Mouse (Mus musculus): ENCODE data around the gene Nxf3. TPM values are rescaled to one million over a fixed set of nuclear protein-coding genes. Genes with fewer than 3 reads are reported as not detected.
"Not testable (repeated sequence)": the region's sequence is repeated elsewhere in the genome, so short reads cannot be mapped to it uniquely, and the experiment has no call there.

The Nxf3 gene
- polyA plus RNA-seq, 1 experiment, result 23.8 TPM

GRCm38 (mm10) chrX:136094421-136094820 lies 9.4 kb upstream of the Nxf3 start:
- TF ChIP-seq USF1 (IDR thresholded peaks at IDR 0.05; ENCODE audit: low read depth), result no peak
- no peak for TF ChIP-seq MYOD1 (IDR thresholded peaks at IDR 0.05; ENCODE audit: control insufficient read depth in 1 of 3, insufficient read length in 2 of 3, low read depth in 2 of 3)
- no peak for TF ChIP-seq MAX (IDR thresholded peaks at IDR 0.05; ENCODE audit: low read depth)
- no peak for TF ChIP-seq E2F4 (IDR thresholded peaks at IDR 0.05; ENCODE audit: insufficient read depth)
- no peak for TF ChIP-seq POLR2AphosphoS2 (IDR thresholded peaks at IDR 0.05; ENCODE audit: insufficient read length, low read depth)
- no peak for TF ChIP-seq POLR2A (IDR thresholded peaks at IDR 0.05; ENCODE audit: insufficient read length, low read depth)
- no peak for TF ChIP-seq TCF3 (IDR thresholded peaks at IDR 0.05; ENCODE audit: insufficient read length, low read depth)
- TF ChIP-seq CEBPB (IDR thresholded peaks at IDR 0.05; ENCODE audit: insufficient read depth, poor library complexity, severe bottlenecking), result no peak
- TF ChIP-seq SRF (IDR thresholded peaks at IDR 0.05; ENCODE audit: control insufficient read depth, insufficient read length, low read depth), result no peak
- no peak for TF ChIP-seq MYOG (IDR thresholded peaks at IDR 0.05; ENCODE audit: control insufficient read depth in 1 of 3, insufficient read depth in 1 of 3, insufficient read length in 2 of 3, low read depth in 2 of 3)
- TF ChIP-seq TCF12 (IDR thresholded peaks at IDR 0.05; ENCODE audit: insufficient read depth, poor library complexity, severe bottlenecking), result no peak
- TF ChIP-seq REST (IDR thresholded peaks at IDR 0.05; ENCODE audit: insufficient read depth, insufficient read length), result no peak
- Histone ChIP-seq H3K4me3 (no peak overlapping the region), H3K4me2 (ENCODE audit: low read depth) (no peak overlapping the region), H3K36me3 (ENCODE audit: control insufficient read depth, insufficient read depth) (no peaks in the 10 kb centered on the region), H3K27me3 (ENCODE audit: control insufficient read depth, insufficient read depth, insufficient read length) (no peaks in the 10 kb centered on the region), H3K79me2 (ENCODE audit: control insufficient read depth, insufficient read depth) (no peaks in the 10 kb centered on the region), H3ac (ENCODE audit: control insufficient read depth, insufficient read length) (no peak overlapping the region)

- H3K36me3 ChIP-seq (ENCODE audit: control insufficient read depth, insufficient read depth), result no peaks in the 10 kb centered on the region
- no peak overlapping the region for H3K4me3 ChIP-seq
- no peak overlapping the region for H3ac ChIP-seq (ENCODE audit: control insufficient read depth, insufficient read length)
- H3K79me2 ChIP-seq (ENCODE audit: control insufficient read depth, insufficient read depth), result no peaks in the 10 kb centered on the region
- no peak for TF ChIP-seq MYOD1 (IDR thresholded peaks at IDR 0.05; ENCODE audit: control insufficient read depth in 1 of 3, insufficient read length in 2 of 3, low read depth in 2 of 3)
- no peak for TF ChIP-seq POLR2AphosphoS2 (IDR thresholded peaks at IDR 0.05; ENCODE audit: insufficient read length, low read depth)
- no peak for TF ChIP-seq TCF3 (IDR thresholded peaks at IDR 0.05; ENCODE audit: insufficient read length, low read depth)
- H3K27me3 ChIP-seq (ENCODE audit: control insufficient read depth, insufficient read depth, insufficient read length), result no peaks in the 10 kb centered on the region
- no peak overlapping the region for H3K4me2 ChIP-seq (ENCODE audit: low read depth)
These were observed 7.6 kb upstream of the Nxf3 start for GRCm38 (mm10) chrX:136092497-136093279.

- H3K4me2 ChIP-seq (ENCODE audit: low read depth); H3ac ChIP-seq (ENCODE audit: control insufficient read depth, insufficient read length); H3K79me2 ChIP-seq (ENCODE audit: control insufficient read depth, insufficient read depth); H3K36me3 ChIP-seq (ENCODE audit: control insufficient read depth, insufficient read depth); H3K4me3 ChIP-seq; H3K27me3 ChIP-seq (ENCODE audit: control insufficient read depth, insufficient read depth, insufficient read length): not testable (repeated sequence)
These were observed 17.0 kb downstream of the Nxf3 start, which contains the start of gene Bex2 for GRCm38 (mm10) chrX:136068020-136068419. TSS of gene Bex2 (minus strand) at chrX:136068236.

- H3K4me3 ChIP-seq; H3K36me3 ChIP-seq (ENCODE audit: control insufficient read depth, insufficient read depth); H3K27me3 ChIP-seq (ENCODE audit: control insufficient read depth, insufficient read depth, insufficient read length); H3K79me2 ChIP-seq (ENCODE audit: control insufficient read depth, insufficient read depth); H3ac ChIP-seq (ENCODE audit: control insufficient read depth, insufficient read length); H3K4me2 ChIP-seq (ENCODE audit: low read depth): not testable (repeated sequence)
These were observed 17.7 kb downstream of the Nxf3 start for GRCm38 (mm10) chrX:136067201-136067991.

GRCm38 (mm10) chrX:136060698-136061097 lies 24.4 kb downstream of the Nxf3 start:
- H3K36me3 ChIP-seq (ENCODE audit: control insufficient read depth, insufficient read depth), result no peaks in the 10 kb centered on the region
- H3K4me3 ChIP-seq, result no peak overlapping the region
- H3ac ChIP-seq (ENCODE audit: control insufficient read depth, insufficient read length), result no peak overlapping the region
- TF ChIP-seq MAX (IDR thresholded peaks at IDR 0.05; ENCODE audit: low read depth) (no peak), TCF12 (IDR thresholded peaks at IDR 0.05; ENCODE audit: insufficient read depth, poor library complexity, severe bottlenecking) (no peak), MYOD1 (IDR thresholded peaks at IDR 0.05; ENCODE audit: control insufficient read depth in 1 of 3, insufficient read length in 2 of 3, low read depth in 2 of 3) (no peak), POLR2AphosphoS2 (IDR thresholded peaks at IDR 0.05; ENCODE audit: insufficient read length, low read depth) (no peak), MYOG (IDR thresholded peaks at IDR 0.05; ENCODE audit: control insufficient read depth in 1 of 3, insufficient read depth in 1 of 3, insufficient read length in 2 of 3, low read depth in 2 of 3) (no peak), TCF3 (IDR thresholded peaks at IDR 0.05; ENCODE audit: insufficient read length, low read depth) (no peak), REST (IDR thresholded peaks at IDR 0.05; ENCODE audit: insufficient read depth, insufficient read length) (no peak), CEBPB (IDR thresholded peaks at IDR 0.05; ENCODE audit: insufficient read depth, poor library complexity, severe bottlenecking) (no peak), USF1 (IDR thresholded peaks at IDR 0.05; ENCODE audit: low read depth) (no peak), POLR2A (IDR thresholded peaks at IDR 0.05; ENCODE audit: insufficient read length, low read depth) (no peak), SRF (IDR thresholded peaks at IDR 0.05; ENCODE audit: control insufficient read depth, insufficient read length, low read depth) (no peak), E2F4 (IDR thresholded peaks at IDR 0.05; ENCODE audit: insufficient read depth) (no peak)
- no peaks in the 10 kb centered on the region for H3K27me3 ChIP-seq (ENCODE audit: control insufficient read depth, insufficient read depth, insufficient read length)
- H3K79me2 ChIP-seq (ENCODE audit: control insufficient read depth, insufficient read depth), result no peaks in the 10 kb centered on the region
- H3K4me2 ChIP-seq (ENCODE audit: low read depth), result no peak overlapping the region
